Mouse (Mus musculus) lung, postnatal 0 days (tissue): ENCODE data around the gene Srcin1.

Source experiments
- CTCF ChIP-seq: IDR thresholded peaks from 2 replicates; pipeline ENCODE4 v1.5.1; 2016; ENCODE audit warnings: antibody characterized with exemption, mild to moderate bottlenecking
- EP300 ChIP-seq: IDR thresholded peaks from 2 replicates; pipeline ENCODE4 v1.6.1; 2016; ENCODE audit warnings: antibody characterized with exemption, mild to moderate bottlenecking, control low read depth

- no peak for TF ChIP-seq EP300
- no peak for TF ChIP-seq CTCF
Observed at GRCm38 (mm10) chr11:97532354-97532753, 43.6 kb downstream of the Srcin1 start.
